Mouse (Mus musculus): Measurements from ENCODE around the gene Mmgt2.

DNA sequence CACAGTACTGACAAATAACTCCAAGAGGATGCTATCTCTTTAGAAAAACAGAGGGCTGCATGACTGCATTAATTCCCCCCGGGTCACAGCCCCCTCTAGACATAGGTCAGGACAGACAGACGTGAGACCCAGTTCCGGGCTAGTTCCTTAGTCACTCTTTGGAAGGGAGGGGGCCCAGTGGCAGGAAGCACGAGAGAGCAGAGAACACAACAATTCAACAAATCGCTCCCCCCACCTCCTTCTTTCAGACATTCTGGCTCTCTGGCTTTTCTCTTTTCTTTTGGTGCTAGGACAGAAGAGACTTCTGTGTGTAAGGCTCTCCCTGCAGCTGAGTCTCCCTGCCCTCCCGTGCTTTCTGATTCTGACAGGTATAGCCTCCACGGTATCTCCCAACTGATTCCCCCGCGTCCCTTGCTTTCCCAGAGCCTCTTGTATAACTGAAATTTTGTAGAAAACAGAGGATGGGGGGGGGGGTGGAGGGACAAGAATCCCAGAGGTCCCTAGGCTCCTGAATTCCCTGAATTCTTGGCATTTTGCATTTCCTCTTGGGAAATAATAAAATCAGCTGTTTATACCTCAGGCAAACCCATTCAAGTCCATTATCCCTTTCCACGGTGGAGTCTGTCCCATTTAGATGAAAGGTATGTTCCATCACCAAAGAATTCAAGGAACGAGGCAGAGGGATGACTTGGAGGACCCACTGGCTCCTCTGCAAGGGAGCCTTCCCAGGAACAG lies 12.2 kb upstream of the Mmgt2 start:
- TF ChIP-seq POLR2A (IDR thresholded peaks at IDR 0.05; ENCODE audit: control insufficient read depth, extremely low read depth, insufficient read depth, low read length, poor library complexity) (no peak), CTCF (IDR thresholded peaks at IDR 0.05; ENCODE audit: borderline replicate concordance, control insufficient read depth, extremely low read depth, insufficient read depth, low read length, poor library complexity) (no peak)

Data from thymus, adult 2 months (tissue).